In the genomic region with DNA sequence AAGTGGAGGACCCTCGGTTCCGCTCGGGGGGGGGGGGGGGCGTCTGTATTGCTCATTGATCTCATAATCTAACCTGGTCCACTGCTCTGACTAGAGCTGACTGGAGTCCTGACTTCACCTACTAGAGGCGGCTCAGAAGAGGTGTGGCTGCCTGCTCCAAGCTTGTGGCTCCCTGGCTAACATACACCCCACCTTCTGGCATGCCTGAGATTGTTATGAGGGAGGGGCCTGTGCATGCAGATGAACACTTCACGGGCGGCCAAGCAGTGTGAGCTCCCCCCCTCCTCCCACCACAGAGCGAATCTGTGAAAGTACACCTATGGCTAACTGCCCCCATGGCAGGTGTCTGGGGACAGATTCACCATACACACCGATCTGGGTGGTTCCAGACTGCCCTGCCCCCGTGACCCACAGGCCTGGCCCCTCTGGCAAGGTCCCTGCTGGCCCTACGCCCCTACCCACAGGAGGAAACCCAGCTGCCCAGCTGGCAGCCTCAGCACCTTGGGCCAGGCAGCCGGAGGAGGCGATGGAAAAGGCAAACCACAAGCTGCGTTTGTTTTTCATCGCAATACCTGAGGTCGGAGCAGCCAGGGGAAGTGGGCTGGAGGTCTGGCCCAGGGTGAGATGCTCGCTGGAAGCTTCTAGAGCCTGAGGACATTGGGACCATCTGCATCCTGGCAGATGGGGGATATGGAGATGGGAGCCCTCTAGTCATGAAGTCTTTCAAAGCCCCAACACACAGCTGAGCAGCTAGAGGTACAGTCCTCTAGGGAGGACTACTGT, we compare ENCODE assay signal across 20 mouse cellular contexts. TPM values are rescaled to one million over a fixed set of nuclear protein-coding genes. Genes with fewer than 3 reads are reported as not detected.
DNase-seq lines count a peak whose midpoint lies in the region; ATAC-seq and TF ChIP-seq lines count a peak whose summit lies in the region.
"Had no signal": no experiment of that assay in that cellular context is flagged by ENCODE, and none has a peak within 500 bp of the region (broad histone marks: within the 10 kb centered on the region; RNA-seq: fewer than 3 reads in every experiment).

No protein-coding gene starts in this region.

- H3K9ac ChIP-seq in hindbrain, embryonic 13.5 days, result peak overlapping the region; percentile 24; the same call in 1 of the 2 replicates
- no peak overlapping the region for H3K9ac ChIP-seq in hindbrain, embryonic 11.5 days (ENCODE audit: low read depth, low read length)
- H3K9ac ChIP-seq in midbrain, embryonic 13.5 days (replicated peaks), result peak overlapping the region; percentile 3; the same call in 1 of the 2 replicates
- H3K9ac ChIP-seq in midbrain, embryonic 15.5 days, result no peak overlapping the region
- no peak overlapping the region for H3K9ac ChIP-seq in stomach, postnatal 0 days (ENCODE audit: low read length)
- H3K9ac ChIP-seq: forebrain, embryonic 13.5 days; liver, embryonic 14.5 days; stomach, embryonic 15.5 days had no signal

- no peak for DNase-seq in hindbrain, embryonic 11.5 days (ENCODE audit: low spot score)
- DNase-seq in gastrocnemius, postnatal 14 days, result peak; percentile 65
- no peak for DNase-seq in stomach, postnatal 0 days (ENCODE audit: low spot score)
- no peak for DNase-seq in left cerebral cortex, postnatal 4 days
- DNase-seq in layer of hippocampus, adult 8-10 months (ENCODE audit: low spot score in 2 of 2), result no peak
- DNase-seq: adrenal gland, postnatal 25 days; embryo, embryonic 11 days; kidney, adult 9 months; right cerebral cortex, postnatal 4 days had no signal

- H3K4me1 ChIP-seq in hindbrain, embryonic 13.5 days (replicated peaks), result peaks cover 49% of the 10 kb centered on the region
- peaks cover 8% of the 10 kb centered on the region for H3K4me1 ChIP-seq in hindbrain, embryonic 11.5 days (replicated peaks; ENCODE audit: control insufficient read depth, insufficient read depth, low read length)
- H3K4me1 ChIP-seq in midbrain, embryonic 13.5 days (replicated peaks), result peaks cover 36% of the 10 kb centered on the region
- peaks cover 12% of the 10 kb centered on the region for H3K4me1 ChIP-seq in midbrain, embryonic 15.5 days
- H3K4me1 ChIP-seq in stomach, postnatal 0 days (replicated peaks; ENCODE audit: control insufficient read depth, insufficient read depth), result peaks cover 6% of the 10 kb centered on the region; the same call in 1 of the 2 replicates

- no peaks in the 10 kb centered on the region for H3K9me3 ChIP-seq in hindbrain, embryonic 13.5 days
- no peaks in the 10 kb centered on the region for H3K9me3 ChIP-seq in hindbrain, embryonic 11.5 days (ENCODE audit: control insufficient read depth, low read length)
- no peaks in the 10 kb centered on the region for H3K9me3 ChIP-seq in midbrain, embryonic 13.5 days
- H3K9me3 ChIP-seq in midbrain, embryonic 15.5 days, result no peaks in the 10 kb centered on the region
- H3K9me3 ChIP-seq in stomach, postnatal 0 days (ENCODE audit: control insufficient read depth, low read length), result no peaks in the 10 kb centered on the region
- H3K9me3 ChIP-seq: forebrain, embryonic 13.5 days; stomach, embryonic 15.5 days had no signal

- no peak for ATAC-seq in hindbrain, embryonic 13.5 days (ENCODE audit: low FRiP score)
- ATAC-seq in hindbrain, embryonic 11.5 days (ENCODE audit: low FRiP score), result no peak
- ATAC-seq in midbrain, embryonic 13.5 days, result no peak
- ATAC-seq in midbrain, embryonic 15.5 days (replicated peaks), result no peak
- peak; percentile 4; the same call in 1 of the 2 replicates for ATAC-seq in stomach, postnatal 0 days (ENCODE audit: low FRiP score, low TSS enrichment)
- ATAC-seq: forebrain, embryonic 13.5 days; midbrain, embryonic 16.5 days had no signal

- no peak overlapping the region for H3K27ac ChIP-seq in hindbrain, embryonic 13.5 days
- H3K27ac ChIP-seq in hindbrain, embryonic 11.5 days (ENCODE audit: low read depth, low read length), result no peak overlapping the region
- H3K27ac ChIP-seq in midbrain, embryonic 13.5 days, result no peak overlapping the region
- H3K27ac ChIP-seq in midbrain, embryonic 15.5 days, result no peak overlapping the region
- H3K27ac ChIP-seq in stomach, postnatal 0 days (replicated peaks), result 0 out of 2 replicates have a peak overlapping the region, but pooled peaks have one; percentile 13
- H3K27ac ChIP-seq: forebrain, embryonic 13.5 days; liver, embryonic 14.5 days; stomach, embryonic 15.5 days had no signal

- intact Hi-C loops in gastrocnemius, postnatal 14 days (cut with DNase I; ENCODE audit: low total_unique reads), result no loop called here
- intact Hi-C loops in left cerebral cortex, postnatal 4 days (cut with DNase I), result no loop called here

- no peak overlapping the region for H3K4me3 ChIP-seq in hindbrain, embryonic 13.5 days
- H3K4me3 ChIP-seq in hindbrain, embryonic 11.5 days (ENCODE audit: low read depth, low read length), result no peak overlapping the region
- H3K4me3 ChIP-seq in midbrain, embryonic 13.5 days (replicated peaks), result no peak overlapping the region
- no peak overlapping the region for H3K4me3 ChIP-seq in midbrain, embryonic 15.5 days
- no peak overlapping the region for H3K4me3 ChIP-seq in stomach, postnatal 0 days (ENCODE audit: low read depth, low read length)
- H3K4me3 ChIP-seq: forebrain, embryonic 13.5 days; stomach, embryonic 15.5 days had no signal

- TF ChIP-seq EP300 in stomach, postnatal 0 days (optimal IDR thresholded peaks at IDR 0.05), result no peak

- 64% methylated on average over 17 of the region's 17 CpGs for WGBS in hindbrain, embryonic 13.5 days
- WGBS in hindbrain, embryonic 11.5 days, result 67% methylated on average over 17 of the region's 17 CpGs
- 71% methylated on average over 17 of the region's 17 CpGs for WGBS in midbrain, embryonic 13.5 days
- WGBS in midbrain, embryonic 15.5 days, result 65% methylated on average over 17 of the region's 17 CpGs
- 47% methylated on average over 13 of the region's 17 CpGs for WGBS in stomach, postnatal 0 days

- H3K4me2 ChIP-seq in hindbrain, embryonic 13.5 days, result no peak overlapping the region
- no peak overlapping the region for H3K4me2 ChIP-seq in hindbrain, embryonic 11.5 days (replicated peaks; ENCODE audit: low read depth, low read length)
- H3K4me2 ChIP-seq in midbrain, embryonic 13.5 days (replicated peaks), result no peak overlapping the region
- no peak overlapping the region for H3K4me2 ChIP-seq in midbrain, embryonic 15.5 days
- H3K4me2 ChIP-seq in stomach, postnatal 0 days (replicated peaks; ENCODE audit: low read depth), result no peak overlapping the region
- H3K4me2 ChIP-seq: forebrain, embryonic 13.5 days; stomach, embryonic 15.5 days had no signal

- H3K27me3 ChIP-seq in hindbrain, embryonic 13.5 days, result peaks cover 51% of the 10 kb centered on the region
- H3K27me3 ChIP-seq in hindbrain, embryonic 11.5 days (ENCODE audit: control insufficient read depth, insufficient read depth, low read length), result peaks cover 6% of the 10 kb centered on the region
- H3K27me3 ChIP-seq in midbrain, embryonic 13.5 days, result peaks cover 82% of the 10 kb centered on the region
- H3K27me3 ChIP-seq in midbrain, embryonic 15.5 days (replicated peaks), result peaks cover 48% of the 10 kb centered on the region
- no peaks in the 10 kb centered on the region for H3K27me3 ChIP-seq in stomach, postnatal 0 days (ENCODE audit: control insufficient read depth, insufficient read depth, low read length)

- no peaks in the 10 kb centered on the region for H3K36me3 ChIP-seq in hindbrain, embryonic 13.5 days
- no peaks in the 10 kb centered on the region for H3K36me3 ChIP-seq in hindbrain, embryonic 11.5 days (ENCODE audit: control insufficient read depth, insufficient read depth, low read length)
- H3K36me3 ChIP-seq in midbrain, embryonic 13.5 days, result no peaks in the 10 kb centered on the region
- no peaks in the 10 kb centered on the region for H3K36me3 ChIP-seq in midbrain, embryonic 15.5 days (replicated peaks)
- H3K36me3 ChIP-seq in stomach, postnatal 0 days (ENCODE audit: control insufficient read depth, insufficient read depth, low read length), result no peaks in the 10 kb centered on the region
- H3K36me3 ChIP-seq: stomach, embryonic 15.5 days had no signal

- TF ChIP-seq CTCF in stomach, postnatal 0 days (IDR thresholded peaks at IDR 0.05; ENCODE audit: low read depth), result no peak

RNA-seq across cellular contexts. Expression of a gene that starts 6.5 kb away (rescaled TPM):
- polyA plus RNA-seq in hindbrain, embryonic 13.5 days (2015; fragmentation: Nextera tagmentation; extraction: Ambion mirVana), result 3.6 and 5.0 TPM in 2 replicates
- polyA plus RNA-seq in hindbrain, embryonic 11.5 days (2014; fragmentation: Nextera tagmentation; extraction: Ambion mirVana), result 2.7 and 3.8 TPM in 2 replicates
- 2.9 and 6.0 TPM in 2 replicates for polyA plus RNA-seq in midbrain, embryonic 13.5 days (2015; fragmentation: Nextera tagmentation; extraction: Ambion mirVana)
- 3.8 and 3.9 TPM in 2 replicates for polyA plus RNA-seq in midbrain, embryonic 15.5 days (2015; fragmentation: Nextera tagmentation; extraction: Ambion mirVana)
- 1 to 10 TPM; 8.8 to 9.8 TPM for total RNA-seq in gastrocnemius, postnatal 14 days (2021)
- polyA plus RNA-seq in stomach, postnatal 0 days (2015; fragmentation: Nextera tagmentation; extraction: Ambion mirVana), result 2.3 and 2.8 TPM in 2 replicates
- total RNA-seq in left cerebral cortex, postnatal 4 days (2021), result 1 to 10 TPM; 3.4 to 4.3 TPM
- total RNA-seq in layer of hippocampus, adult 8-10 months (2022), result 1 to 10 TPM; 2.9 to 7.3 (median 4.5) TPM
- total RNA-seq: CH12.LX had no signal

RNA-seq across cellular contexts. Expression of a gene that starts 22.7 kb away (rescaled TPM):
- 1.4 and 4.1 TPM in 2 replicates for polyA plus RNA-seq in hindbrain, embryonic 13.5 days (2015; fragmentation: Nextera tagmentation; extraction: Ambion mirVana)
- polyA plus RNA-seq in hindbrain, embryonic 11.5 days (2014; fragmentation: Nextera tagmentation; extraction: Ambion mirVana), result 3.9 and 4.0 TPM in 2 replicates
- 0.68 and 3.0 TPM in 2 replicates for polyA plus RNA-seq in midbrain, embryonic 13.5 days (2015; fragmentation: Nextera tagmentation; extraction: Ambion mirVana)
- 0.43 and 0.61 TPM in 2 replicates for polyA plus RNA-seq in midbrain, embryonic 15.5 days (2015; fragmentation: Nextera tagmentation; extraction: Ambion mirVana)
- not detected for total RNA-seq in gastrocnemius, postnatal 14 days (2021)
- 2.0 and 2.5 TPM in 2 replicates for polyA plus RNA-seq in stomach, postnatal 0 days (2015; fragmentation: Nextera tagmentation; extraction: Ambion mirVana)
- not detected for total RNA-seq in left cerebral cortex, postnatal 4 days (2021)
- under 1 TPM in 3 of 4 experiments, not detected in 1; 0.10 to 0.22 (median 0.16) TPM for total RNA-seq in layer of hippocampus, adult 8-10 months (2022)
- total RNA-seq: adrenal gland, postnatal 25 days; CH12.LX; gastrocnemius, postnatal 36 days; layer of hippocampus, postnatal 10 days had no signal
- polyA plus RNA-seq: heart, postnatal 0 days had no signal

Comparison
In these comparisons a context has a peak if more than half of its experiments do, and no peak if none do; other contexts are left out.
1. H3K9ac ChIP-seq: peak in hindbrain, embryonic 13.5 days (single experiment) and midbrain, embryonic 13.5 days (single experiment); none in hindbrain, embryonic 11.5 days (single experiment), midbrain, embryonic 15.5 days (single experiment) and stomach, postnatal 0 days (single experiment).